8 mouse cellular contexts compared by ENCODE assay signal in the genomic region with DNA sequence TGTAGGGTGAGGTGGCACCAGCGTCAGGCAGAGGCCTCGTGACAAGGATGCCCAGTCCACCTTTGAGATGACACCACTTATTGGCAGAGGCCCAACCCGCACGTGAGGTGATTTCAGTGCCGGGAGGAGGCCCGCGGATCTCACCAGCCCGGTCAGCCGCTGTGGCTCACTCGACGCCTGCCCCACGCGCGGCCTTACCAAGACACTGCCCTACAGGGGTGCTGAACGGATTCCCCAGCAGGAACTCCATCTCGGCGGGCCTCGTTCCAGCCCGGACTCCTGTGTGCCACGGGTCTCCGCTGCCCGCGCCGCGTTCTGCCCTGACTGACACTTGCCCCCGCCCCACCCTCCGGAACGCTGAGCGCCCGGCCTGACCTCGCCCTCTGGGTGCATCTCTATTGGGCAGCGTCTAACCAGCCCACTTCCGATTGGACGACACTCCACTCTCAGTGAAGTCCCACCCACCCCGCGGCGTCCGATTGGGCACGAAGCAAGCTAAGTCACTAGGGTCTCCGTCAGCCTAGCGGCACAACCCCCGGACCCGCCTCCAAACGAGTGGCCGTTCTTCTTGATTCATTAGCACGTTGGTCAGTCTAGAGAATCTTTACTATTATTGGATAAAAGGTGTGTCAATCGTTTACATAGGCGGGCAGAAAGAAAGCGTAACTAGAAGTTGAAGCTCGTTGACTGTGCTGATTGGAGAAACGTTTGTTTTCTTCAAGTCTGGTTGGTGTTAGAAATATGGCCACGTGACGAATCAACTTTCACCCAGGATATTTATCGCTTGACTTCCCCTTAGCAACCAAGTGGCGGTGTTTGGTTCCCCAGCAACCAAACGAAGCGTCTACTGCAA. TPM values are rescaled to one million over a fixed set of nuclear protein-coding genes. Genes with fewer than 3 reads are reported as not detected.
DNase-seq lines count a peak whose midpoint lies in the region; ATAC-seq lines count a peak whose summit lies in the region.

TSS of gene Tom1l2 (minus strand) at position 347 of the 853 bp plus-strand sequence.
TSS of gene Drc3 (plus strand) at position 771 of the 853 bp plus-strand sequence.

- H3K36me3 ChIP-seq in hindbrain, embryonic 14.5 days (replicated peaks; ENCODE audit: control insufficient read depth, insufficient read depth) = no peaks in the 10 kb centered on the region

- peak within 1 kb of the TSS; percentile 84 for H3K4me3 ChIP-seq in hindbrain, embryonic 14.5 days (replicated peaks; ENCODE audit: low read length)

- WGBS in hindbrain, embryonic 14.5 days = under 1% methylated on average over 57 of the region's 57 CpGs

- no peaks in the 10 kb centered on the region for H3K27me3 ChIP-seq in hindbrain, embryonic 14.5 days (ENCODE audit: control insufficient read depth, insufficient read depth, low read length)

- H3K9ac ChIP-seq in hindbrain, embryonic 14.5 days = peak within 1 kb of the TSS; percentile 88

- peaks cover 11% of the 10 kb centered on the region for H3K4me1 ChIP-seq in hindbrain, embryonic 14.5 days (replicated peaks; ENCODE audit: control insufficient read depth, insufficient read depth, low read length)

- H3K27ac ChIP-seq in hindbrain, embryonic 14.5 days = peak within 1 kb of the TSS; percentile 80

- ATAC-seq in hindbrain, embryonic 14.5 days (ENCODE audit: low FRiP score) = peak; percentile 100

- H3K9me3 ChIP-seq in hindbrain, embryonic 14.5 days (ENCODE audit: control insufficient read depth, low read length) = no peaks in the 10 kb centered on the region

- peak within 1 kb of the TSS; percentile 98 for H3K4me2 ChIP-seq in hindbrain, embryonic 14.5 days (replicated peaks)

- peak; percentile 100 for DNase-seq in R1 (ENCODE audit: low read depth, low spot score)
- peak; percentile 98 to 99 for DNase-seq in cerebellum, postnatal 25 days
- DNase-seq in frontal cortex, postnatal 25 days (ENCODE audit: low spot score in 2 of 2) = peak; percentile 97 to 99
- DNase-seq in hindbrain, embryonic 14.5 days (ENCODE audit: low spot score) = peak; percentile 100
- peak; percentile 99 for DNase-seq in layer of hippocampus, postnatal 36 days
- DNase-seq in lung, postnatal 36 days = peak; percentile 100
- DNase-seq in retina, postnatal 1 day = peak; percentile 100
- DNase-seq in urinary bladder, adult 18-20 months (ENCODE audit: low spot score in 2 of 2) = peak; percentile 90 to 99

RNA-seq across cellular contexts. Expression of gene Tom1l2, which starts in this region (rescaled TPM):
- polyA plus RNA-seq in hindbrain, embryonic 14.5 days (2014; fragmentation: Nextera tagmentation; extraction: Ambion mirVana) = 47.3 and 49.0 TPM in 2 replicates
- 100 to 1,000 TPM; 170 to 180 TPM for total RNA-seq in layer of hippocampus, postnatal 36 days (2021)

RNA-seq across cellular contexts. Expression of gene Drc3, which starts in this region (rescaled TPM):
- polyA plus RNA-seq in hindbrain, embryonic 14.5 days (2014; fragmentation: Nextera tagmentation; extraction: Ambion mirVana) = 6.1 and 6.9 TPM in 2 replicates
- total RNA-seq in layer of hippocampus, postnatal 36 days (2021) = 1 to 10 TPM; 6.7 to 7.6 TPM

Comparison
In these comparisons a context has a peak if more than half of its experiments do, and no peak if none do; other contexts are left out.
1. Peak in every context shown above with its lines: DNase-seq, ATAC-seq, H3K4me3 ChIP-seq and H3K27ac ChIP-seq.